Mouse (Mus musculus) T-helper 2 cell (primary cell): ENCODE data around the gene Cyp3a16.
"Not testable (repeated sequence)": the region's sequence is repeated elsewhere in the genome, so short reads cannot be mapped to it uniquely, and the experiment has no call there.

Experiments
- in situ Hi-C: fragments of 300-600 bp; cut with MboI, MseI; formaldehyde crosslinking; loops from one replicate; pipeline ENCODE4 v1.15.1; 2025; ENCODE audit warnings: high pct_unique_total_duplicates

The Cyp3a16 gene

GRCm38 (mm10) chr5:145469623-145470022 lies at the start of gene Cyp3a16:
Gene Cyp3a16, minus strand, starts transcription at chr5:145469723.
- in situ Hi-C loops = loop anchor here (10.0 kb wide), 1 partner anchor 115 kb away; the partner anchor contains the start of gene Cyp3a41b

- in situ Hi-C loops = no loop called here
These were observed 20.8 kb upstream of the Cyp3a16 start for GRCm38 (mm10) chr5:145490300-145490699.

- in situ Hi-C loops = loop anchor here (10.0 kb wide), 1 partner anchor 120 kb away; the partner anchor contains the start of gene Cyp3a41b
These were observed 5.0 kb downstream of the Cyp3a16 start for GRCm38 (mm10) chr5:145464304-145465088.

- in situ Hi-C loops = loop anchor here (10.0 kb wide), 1 partner anchor 122 kb away; the partner anchor contains the start of gene Cyp3a41b
These were observed 7.2 kb downstream of the Cyp3a16 start for GRCm38 (mm10) chr5:145462321-145462720.

GRCm38 (mm10) chr5:145454389-145454788 lies 15.1 kb downstream of the Cyp3a16 start:
- in situ Hi-C loops = no loop called here

GRCm38 (mm10) chr5:145433688-145434087 lies 35.8 kb downstream of the Cyp3a16 start:
- in situ Hi-C loops = no loop called here

GRCm38 (mm10) chr5:145431004-145431403 lies 38.5 kb downstream of the Cyp3a16 start:
- in situ Hi-C loops = no loop called here

GRCm38 (mm10) chr5:145422287-145422686 lies 47.2 kb downstream of the Cyp3a16 start:
- in situ Hi-C loops = no loop called here

- in situ Hi-C loops = not testable (repeated sequence)
These were observed 54.1 kb downstream of the Cyp3a16 start for GRCm38 (mm10) chr5:145415416-145415815.
